Mouse (Mus musculus): ENCODE data around the gene Nrxn1.

The Nrxn1 gene

GRCm38 (mm10) chr17:90420757-90421156 lies 672.1 kb downstream of the Nrxn1 start:
- no peak for DNase-seq

DNA sequence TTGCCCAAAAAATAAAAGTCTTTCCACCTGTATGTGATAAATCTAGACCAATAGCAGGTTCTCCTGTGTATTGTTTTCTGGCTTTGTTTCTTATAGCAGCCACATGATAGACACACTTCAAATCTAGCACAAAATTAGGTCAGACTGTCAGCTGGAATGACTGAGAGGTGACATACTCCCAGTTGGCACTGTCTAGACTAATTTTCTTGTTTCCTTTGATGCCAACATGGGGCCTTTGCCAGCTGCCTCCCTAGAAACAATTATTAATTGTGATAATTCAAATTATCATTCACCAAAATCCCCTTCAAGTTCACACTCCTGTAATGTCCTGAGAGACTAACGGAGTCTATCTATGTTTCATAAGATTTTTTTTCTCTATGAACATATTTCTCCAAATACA lies 673.3 kb downstream of the Nrxn1 start:
- DNase-seq = no peak

DNA sequence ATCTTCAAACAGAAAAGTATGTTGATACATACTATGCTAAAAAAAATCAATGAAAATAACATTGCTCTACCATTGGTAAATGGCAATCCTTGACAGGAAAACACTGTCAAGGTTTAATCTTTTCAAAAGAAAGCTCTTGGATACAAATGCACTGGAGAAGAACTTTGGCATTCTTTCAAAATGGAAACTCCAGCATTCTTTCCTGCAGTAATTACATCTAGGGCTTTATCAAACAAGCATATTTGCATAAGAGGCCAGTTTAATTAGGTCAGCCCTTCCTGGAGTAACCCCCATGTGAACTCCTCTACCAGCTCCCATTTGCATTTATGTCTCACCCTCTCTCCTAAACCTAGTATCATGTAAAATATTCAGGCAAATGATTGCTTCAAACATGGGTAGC lies 696.5 kb downstream of the Nrxn1 start:
- no peak for DNase-seq

DNA sequence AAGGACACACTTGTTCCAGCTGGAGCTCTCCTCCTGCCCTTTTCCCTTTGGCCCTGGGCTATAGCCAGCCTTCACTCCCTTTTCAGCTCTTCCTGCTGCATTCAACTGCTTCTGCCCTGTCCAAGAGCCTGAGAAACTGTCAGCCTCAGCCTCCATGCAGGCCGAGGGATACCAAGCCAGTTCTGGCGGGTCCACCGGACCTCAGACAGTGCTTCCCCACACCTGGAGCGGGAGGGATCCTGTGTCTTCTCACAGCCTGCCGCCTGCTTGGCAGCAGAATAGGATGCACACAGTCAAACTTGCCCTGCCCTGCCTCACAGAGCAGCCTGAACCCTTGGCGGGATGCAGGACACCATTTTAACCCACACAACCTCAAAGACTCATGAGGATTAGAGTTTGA lies 698.3 kb downstream of the Nrxn1 start:
- DNase-seq = no peak

- DNase-seq = no peak
These were observed 700.1 kb downstream of the Nrxn1 start for GRCm38 (mm10) chr17:90392751-90393150.

- DNase-seq = peak; percentile 33
These were observed 702.3 kb downstream of the Nrxn1 start for GRCm38 (mm10) chr17:90390316-90391212.

GRCm38 (mm10) chr17:90384856-90385255 lies 708.0 kb downstream of the Nrxn1 start:
- DNase-seq = no peak

GRCm38 (mm10) chr17:90382496-90383443 lies 710.1 kb downstream of the Nrxn1 start:
- no peak for DNase-seq

DNA sequence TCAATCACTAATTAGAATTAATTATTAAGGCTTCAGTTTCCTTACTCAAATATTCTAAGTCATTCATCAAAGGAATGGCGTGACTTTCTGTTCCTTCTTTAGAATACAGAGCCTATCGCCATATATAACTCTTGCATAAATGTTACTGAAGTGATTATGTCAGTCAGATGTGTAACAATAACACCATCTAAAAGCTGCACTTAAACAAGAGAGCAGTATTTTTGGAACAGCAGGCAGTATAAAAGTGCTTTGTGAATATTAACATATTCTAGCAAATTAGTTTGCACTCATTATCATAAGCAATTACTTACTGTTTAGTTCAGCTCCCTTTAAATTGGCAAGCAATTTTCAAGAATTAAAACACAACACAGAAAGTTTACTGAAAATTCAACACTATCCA lies 716.3 kb downstream of the Nrxn1 start:
- no peak for DNase-seq

DNA sequence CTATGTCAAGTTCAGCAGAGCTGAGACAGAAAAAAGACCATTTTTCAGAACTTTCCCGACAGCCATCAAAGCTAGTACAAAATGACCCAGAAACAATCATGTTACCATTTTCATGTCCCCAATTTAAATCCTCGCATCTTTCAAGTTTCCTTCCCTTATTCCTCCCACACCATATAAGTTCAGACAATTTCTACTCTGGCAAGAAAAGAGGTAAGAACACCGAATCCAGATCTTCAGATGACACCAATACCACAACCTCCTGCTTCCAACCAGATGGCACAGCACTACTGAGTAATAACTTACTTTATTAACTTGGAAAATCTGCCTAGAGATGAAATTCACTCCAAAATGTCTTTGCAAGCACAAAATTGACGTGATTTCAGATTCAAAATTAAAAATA lies 730.7 kb downstream of the Nrxn1 start:
- DNase-seq = no peak

DNA sequence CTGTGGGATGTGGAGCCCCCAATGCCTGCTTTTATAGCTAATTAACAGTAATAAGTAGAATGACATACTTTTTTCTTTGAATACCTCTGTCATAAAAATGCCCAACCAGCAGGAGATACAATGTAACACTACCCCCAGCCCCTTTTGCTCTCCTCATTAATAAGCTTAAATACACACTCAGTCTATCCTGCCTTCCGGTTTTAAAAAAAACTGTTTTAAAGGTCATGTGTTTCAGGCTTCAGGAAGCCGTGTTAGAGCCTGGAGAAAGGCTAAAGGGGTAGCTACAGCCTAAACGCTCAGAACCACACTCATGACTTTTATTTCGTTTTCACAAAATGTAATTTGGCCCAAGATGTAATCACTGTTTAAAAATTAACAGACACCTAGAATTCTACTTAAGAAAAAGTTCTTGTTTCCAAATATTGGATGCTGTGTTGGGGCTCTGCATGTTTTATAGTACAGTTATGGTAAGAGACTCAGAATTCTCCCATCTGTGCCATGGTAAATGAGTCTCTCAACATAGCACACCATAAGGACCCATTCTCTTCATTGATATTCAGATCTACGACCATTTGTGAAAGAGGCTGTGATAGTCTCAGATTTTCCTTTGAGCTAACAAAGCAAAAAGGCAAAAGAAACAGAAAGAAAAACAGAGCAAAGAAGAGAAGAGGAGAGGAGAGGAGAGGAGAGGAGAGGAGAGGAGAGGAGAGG lies 743.3 kb downstream of the Nrxn1 start:
- DNase-seq = no peak

- DNase-seq = no peak
These were observed 746.0 kb downstream of the Nrxn1 start for GRCm38 (mm10) chr17:90346735-90347475.

- DNase-seq = no peak
These were observed 759.4 kb downstream of the Nrxn1 start for GRCm38 (mm10) chr17:90333445-90333844.

GRCm38 (mm10) chr17:90323674-90324073 lies 769.2 kb downstream of the Nrxn1 start:
- no peak for DNase-seq

GRCm38 (mm10) chr17:90272225-90272624 lies 820.6 kb downstream of the Nrxn1 start:
- no peak for DNase-seq

- DNase-seq = no peak
These were observed 821.7 kb downstream of the Nrxn1 start for GRCm38 (mm10) chr17:90271165-90271564.

GRCm38 (mm10) chr17:90269143-90269542 lies 823.7 kb downstream of the Nrxn1 start:
- DNase-seq = no peak

GRCm38 (mm10) chr17:90253451-90254131 lies 839.3 kb downstream of the Nrxn1 start:
- no peak for DNase-seq

- DNase-seq = peak; percentile 36
These were observed 840.7 kb downstream of the Nrxn1 start for GRCm38 (mm10) chr17:90252196-90252595.

DNA sequence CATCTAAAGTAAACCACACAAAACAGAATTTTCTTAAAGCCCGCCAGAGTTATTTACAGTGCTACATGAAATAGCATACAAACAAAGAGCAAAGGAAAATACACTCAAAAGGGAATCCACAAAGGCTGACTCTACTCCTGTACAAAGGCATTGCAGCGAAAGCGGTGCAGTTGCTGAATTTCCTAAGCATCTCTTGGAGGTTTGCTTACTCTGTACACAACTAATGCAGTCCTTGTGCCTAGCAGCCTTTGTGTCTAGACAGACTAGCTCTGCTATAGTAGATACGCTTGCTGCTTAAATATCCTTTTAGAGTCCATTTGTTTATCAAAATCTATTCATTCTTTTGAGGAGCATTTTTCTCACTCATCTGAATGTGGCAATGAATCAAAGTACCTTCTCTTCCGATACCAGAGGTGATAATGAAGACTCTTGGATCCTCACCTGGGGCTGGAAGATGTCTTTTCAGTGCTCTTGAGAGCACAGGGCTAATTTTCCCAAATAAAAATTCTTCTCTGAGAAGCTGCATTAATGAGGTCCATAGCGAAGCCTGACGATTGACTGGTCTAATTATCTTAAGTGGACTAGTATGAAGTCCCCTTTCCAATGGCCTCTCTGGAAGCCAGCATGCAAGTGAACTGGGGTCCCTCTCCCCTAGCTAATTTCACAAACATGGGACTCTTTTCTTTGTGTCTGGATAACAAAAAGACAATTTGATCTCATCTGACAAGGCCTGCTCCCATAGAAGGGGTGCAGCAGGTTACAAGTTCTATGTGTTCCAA lies 845.6 kb downstream of the Nrxn1 start:
- DNase-seq = no peak

DNA sequence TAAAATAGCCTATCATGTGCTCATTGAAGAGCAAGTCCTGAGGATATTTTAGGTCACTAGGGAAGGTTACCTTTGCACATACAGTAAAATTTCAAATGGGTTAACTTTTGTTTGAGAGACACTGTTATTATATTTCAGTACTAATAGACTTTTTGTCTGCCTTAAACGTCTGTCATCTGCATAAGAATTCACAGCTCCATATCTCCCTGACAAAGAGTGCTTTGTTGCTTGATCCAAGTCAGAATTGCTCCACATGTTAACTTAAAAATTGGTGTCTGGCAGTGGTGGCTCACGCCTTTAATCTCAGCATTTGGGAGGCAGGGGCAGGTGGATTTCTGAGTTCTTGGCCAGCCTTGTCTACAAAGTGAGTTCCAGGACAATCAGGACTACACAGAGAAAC lies 848.5 kb downstream of the Nrxn1 start:
- no peak for DNase-seq

Measured in cerebellum, adult 8-10 months (tissue).